Mouse (Mus musculus): ENCODE data around the gene Abcf2. TPM values are rescaled to one million over a fixed set of nuclear protein-coding genes. Genes with fewer than 3 reads are reported as not detected.
A peak's percentile ranks its signal among the peaks of the same experiment; 100 is the strongest.

The Abcf2 gene
- polyA plus RNA-seq (2015; fragmentation: Nextera tagmentation; extraction: Ambion mirVana) = 78.0 and 85.0 TPM in 2 replicates

GRCm38 (mm10) chr5:24577183-24577929 is at the start of gene Abcf2:
TSS of gene Abcf2 (minus strand) at chr5:24577467.
- Histone ChIP-seq H3K36me3 (ENCODE audit: control insufficient read depth, insufficient read depth, low read length) (peaks cover 20% of the 10 kb centered on the region), H3K9me3 (replicated peaks; ENCODE audit: control insufficient read depth, low read length, poor library complexity, severe bottlenecking) (no peaks in the 10 kb centered on the region), H3K4me3 (ENCODE audit: low read depth, low read length) (peak within 1 kb of the TSS; percentile 85), H3K4me2 (ENCODE audit: low read length) (peak within 1 kb of the TSS; percentile 96), H3K27ac (ENCODE audit: low read length) (peak within 1 kb of the TSS; percentile 72), H3K27me3 (ENCODE audit: control insufficient read depth, insufficient read depth, low read depth, low read length) (no peaks in the 10 kb centered on the region), H3K4me1 (ENCODE audit: control insufficient read depth, insufficient read depth, low read length) (peaks cover 14% of the 10 kb centered on the region), H3K9ac (ENCODE audit: low read depth, low read length) (peak within 1 kb of the TSS; percentile 75)
- under 1% methylated on average over 48 of the region's 48 CpGs for WGBS
- ATAC-seq = peak; percentile 98

- H3K36me3 ChIP-seq (ENCODE audit: control insufficient read depth, insufficient read depth, low read length) = no peaks in the 10 kb centered on the region
- H3K4me3 ChIP-seq (ENCODE audit: low read depth, low read length) = peak overlapping the region; percentile 67
- peak overlapping the region; percentile 58 for H3K4me2 ChIP-seq (ENCODE audit: low read length)
- no peaks in the 10 kb centered on the region for H3K27me3 ChIP-seq (ENCODE audit: control insufficient read depth, insufficient read depth, low read depth, low read length)
- no peak overlapping the region for H3K27ac ChIP-seq (ENCODE audit: low read length)
- WGBS = 23% methylated on average over 4 of the region's 4 CpGs
- H3K4me1 ChIP-seq (ENCODE audit: control insufficient read depth, insufficient read depth, low read length) = peaks cover 28% of the 10 kb centered on the region
- ATAC-seq = peak; percentile 7
- no peaks in the 10 kb centered on the region for H3K9me3 ChIP-seq (replicated peaks; ENCODE audit: control insufficient read depth, low read length, poor library complexity, severe bottlenecking)
- H3K9ac ChIP-seq (ENCODE audit: low read depth, low read length) = peak overlapping the region; percentile 81
These were observed 47.5 kb upstream of the Abcf2 start for GRCm38 (mm10) chr5:24624822-24625120.

DNA sequence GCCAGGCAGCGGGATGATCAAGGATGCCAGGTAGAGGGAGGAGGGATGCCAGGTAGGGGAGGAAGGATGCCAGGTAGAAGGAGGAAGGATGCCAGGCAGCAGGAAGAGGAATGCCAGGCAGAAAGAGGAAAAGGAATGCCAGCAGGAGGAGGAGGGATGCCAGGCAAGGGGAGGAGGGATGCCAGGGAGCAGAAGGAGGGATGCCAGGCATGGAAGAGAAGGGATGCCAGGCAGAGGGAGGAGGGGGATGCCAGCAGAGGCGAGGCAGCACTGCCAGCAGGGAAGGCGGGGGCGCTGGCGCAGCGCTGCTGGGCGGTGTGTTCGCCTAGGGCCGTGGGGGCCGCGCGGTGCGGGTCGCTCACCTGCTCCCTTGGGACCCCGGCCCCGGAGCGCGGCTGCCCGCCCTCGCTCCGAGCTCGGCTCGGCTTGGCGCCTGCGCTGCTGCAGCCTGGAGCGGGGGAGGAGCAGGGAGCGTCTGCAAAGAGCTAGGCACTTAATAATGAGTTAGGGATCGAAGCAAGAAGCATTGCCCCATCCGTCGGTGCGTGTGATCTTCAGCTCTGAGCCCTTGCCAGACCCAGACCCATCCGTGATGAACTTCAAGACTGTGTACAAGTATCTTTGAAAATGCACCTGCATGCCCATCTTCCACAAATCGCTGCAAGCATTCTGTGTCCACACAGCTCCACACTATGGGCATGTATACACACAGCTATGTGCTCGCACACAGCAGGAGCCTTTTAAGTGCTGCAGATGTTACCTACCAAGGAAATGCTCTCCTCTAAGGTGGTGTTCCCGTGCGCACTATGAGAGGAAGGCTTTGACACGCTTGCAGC is 46.9 kb upstream of the Abcf2 start, which contains the start of gene Smarcd3:
TSS of gene Smarcd3 (minus strand) at position 426 of the 836 bp plus-strand sequence.
- peaks cover 28% of the 10 kb centered on the region for H3K4me1 ChIP-seq (ENCODE audit: control insufficient read depth, insufficient read depth, low read length)
- peak; percentile 91 for ATAC-seq
- WGBS = 2% methylated on average over 33 of the region's 37 CpGs
- H3K27me3 ChIP-seq (ENCODE audit: control insufficient read depth, insufficient read depth, low read depth, low read length) = no peaks in the 10 kb centered on the region
- peak within 1 kb of the TSS; percentile 81 for H3K9ac ChIP-seq (ENCODE audit: low read depth, low read length)
- H3K4me2 ChIP-seq (ENCODE audit: low read length) = peak within 1 kb of the TSS; percentile 58
- H3K9me3 ChIP-seq (replicated peaks; ENCODE audit: control insufficient read depth, low read length, poor library complexity, severe bottlenecking) = no peaks in the 10 kb centered on the region
- H3K27ac ChIP-seq (ENCODE audit: low read length) = peak within 1 kb of the TSS; percentile 56
- peak within 1 kb of the TSS; percentile 67 for H3K4me3 ChIP-seq (ENCODE audit: low read depth, low read length)
- no peaks in the 10 kb centered on the region for H3K36me3 ChIP-seq (ENCODE audit: control insufficient read depth, insufficient read depth, low read length)

DNA sequence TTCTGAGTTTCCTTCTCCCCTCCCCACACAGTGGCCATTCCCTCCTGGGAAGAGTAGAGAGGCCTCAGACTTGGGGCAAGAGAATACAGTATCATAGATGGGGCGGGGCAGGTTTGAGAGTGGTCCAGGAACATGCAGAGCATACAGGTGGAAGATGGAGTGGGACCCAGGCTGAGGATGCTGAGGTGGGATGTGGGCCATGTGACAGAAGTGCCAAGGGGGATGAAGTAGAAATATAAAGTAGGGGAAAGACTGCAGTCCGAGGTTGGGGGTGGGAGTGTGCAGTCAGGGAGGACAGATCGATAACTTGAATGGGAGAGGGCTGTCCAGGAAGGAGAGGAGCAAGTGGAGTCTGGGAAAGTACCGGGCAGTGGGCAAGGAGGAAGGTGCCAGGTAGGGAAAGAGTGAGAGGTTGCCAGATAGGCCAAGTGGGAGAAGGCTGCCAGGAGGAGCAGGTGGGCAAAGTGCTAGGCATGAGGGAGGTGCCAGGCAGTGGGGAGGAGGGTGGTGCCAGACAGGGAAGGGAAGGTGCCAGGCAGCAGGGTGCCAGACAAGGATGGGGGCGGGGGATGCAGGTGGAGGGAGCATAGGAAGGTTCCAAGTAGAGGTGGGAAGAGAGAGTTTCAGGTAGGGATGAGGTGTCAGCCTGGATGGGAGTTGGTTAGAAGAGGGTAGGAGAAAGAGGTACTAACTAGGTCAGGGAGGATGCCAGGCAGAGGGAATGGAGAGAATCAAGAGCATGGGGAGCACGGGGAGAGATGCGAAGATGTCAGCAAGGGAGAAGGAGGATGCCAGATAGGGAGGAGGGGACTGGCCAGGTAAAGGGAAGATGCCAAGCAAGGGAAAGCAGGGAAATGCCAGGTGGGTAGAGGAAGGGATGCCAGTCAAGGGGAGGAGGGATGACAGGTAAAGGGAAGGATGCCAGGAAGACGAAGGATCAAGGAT is 46.0 kb upstream of the Abcf2 start:
- Histone ChIP-seq H3K9me3 (replicated peaks; ENCODE audit: control insufficient read depth, low read length, poor library complexity, severe bottlenecking) (no peaks in the 10 kb centered on the region), H3K36me3 (ENCODE audit: control insufficient read depth, insufficient read depth, low read length) (no peaks in the 10 kb centered on the region), H3K27ac (ENCODE audit: low read length) (no peak overlapping the region; the same call in 1 of the 2 replicates), H3K4me3 (ENCODE audit: low read depth, low read length) (peak overlapping the region; percentile 67), H3K27me3 (ENCODE audit: control insufficient read depth, insufficient read depth, low read depth, low read length) (no peaks in the 10 kb centered on the region), H3K4me2 (ENCODE audit: low read length) (peak overlapping the region; percentile 58), H3K9ac (ENCODE audit: low read depth, low read length) (peak overlapping the region; percentile 81), H3K4me1 (ENCODE audit: control insufficient read depth, insufficient read depth, low read length) (peaks cover 28% of the 10 kb centered on the region)
- ATAC-seq = peak; percentile 16; the same call in 1 of the 2 replicates
- 38% methylated on average over 8 of the region's 8 CpGs for WGBS

- H3K36me3 ChIP-seq (ENCODE audit: control insufficient read depth, insufficient read depth, low read length) = no peaks in the 10 kb centered on the region
- no peak for ATAC-seq
- H3K4me2 ChIP-seq (ENCODE audit: low read length) = peak overlapping the region; percentile 58; the same call in 1 of the 2 replicates
- no peaks in the 10 kb centered on the region for H3K27me3 ChIP-seq (ENCODE audit: control insufficient read depth, insufficient read depth, low read depth, low read length)
- WGBS = 73% methylated on average over 7 of the region's 7 CpGs
- H3K4me1 ChIP-seq (ENCODE audit: control insufficient read depth, insufficient read depth, low read length) = peaks cover 28% of the 10 kb centered on the region
- H3K27ac ChIP-seq (ENCODE audit: low read length) = no peak overlapping the region
- 0 out of 2 replicates have a peak overlapping the region, but pooled peaks have one; percentile 2 for H3K9ac ChIP-seq (ENCODE audit: low read depth, low read length)
- H3K4me3 ChIP-seq (ENCODE audit: low read depth, low read length) = no peak overlapping the region
- H3K9me3 ChIP-seq (replicated peaks; ENCODE audit: control insufficient read depth, low read length, poor library complexity, severe bottlenecking) = no peaks in the 10 kb centered on the region
These were observed 45.2 kb upstream of the Abcf2 start for GRCm38 (mm10) chr5:24622386-24623040.

DNA sequence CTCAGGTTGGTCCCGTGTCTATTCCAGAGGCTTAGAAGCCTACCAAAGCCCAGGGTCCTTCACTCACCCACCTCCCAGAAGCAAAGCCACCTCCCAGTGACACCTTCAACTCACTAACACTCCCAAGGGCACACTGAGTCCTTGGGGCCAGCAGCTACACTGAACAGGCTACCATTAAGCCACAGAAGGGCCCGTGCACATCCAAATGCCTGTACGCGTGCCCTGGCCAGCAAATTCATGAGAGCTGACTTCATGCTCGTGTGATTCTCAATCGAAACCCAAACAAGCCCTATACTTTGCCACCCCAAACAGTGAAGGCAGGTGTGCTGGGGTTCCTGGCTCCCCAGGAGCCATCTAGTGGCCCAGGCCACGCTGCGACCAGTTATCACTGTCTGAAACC is 43.4 kb upstream of the Abcf2 start:
- Histone ChIP-seq H3K9me3 (replicated peaks; ENCODE audit: control insufficient read depth, low read length, poor library complexity, severe bottlenecking) (no peaks in the 10 kb centered on the region), H3K27ac (ENCODE audit: low read length) (no peak overlapping the region), H3K4me2 (ENCODE audit: low read length) (no peak overlapping the region), H3K4me1 (ENCODE audit: control insufficient read depth, insufficient read depth, low read length) (peaks cover 28% of the 10 kb centered on the region), H3K4me3 (ENCODE audit: low read depth, low read length) (no peak overlapping the region), H3K27me3 (ENCODE audit: control insufficient read depth, insufficient read depth, low read depth, low read length) (no peaks in the 10 kb centered on the region), H3K9ac (ENCODE audit: low read depth, low read length) (no peak overlapping the region), H3K36me3 (ENCODE audit: control insufficient read depth, insufficient read depth, low read length) (no peaks in the 10 kb centered on the region)
- 70% methylated on average over 8 of the region's 8 CpGs for WGBS
- no peak for ATAC-seq

DNA sequence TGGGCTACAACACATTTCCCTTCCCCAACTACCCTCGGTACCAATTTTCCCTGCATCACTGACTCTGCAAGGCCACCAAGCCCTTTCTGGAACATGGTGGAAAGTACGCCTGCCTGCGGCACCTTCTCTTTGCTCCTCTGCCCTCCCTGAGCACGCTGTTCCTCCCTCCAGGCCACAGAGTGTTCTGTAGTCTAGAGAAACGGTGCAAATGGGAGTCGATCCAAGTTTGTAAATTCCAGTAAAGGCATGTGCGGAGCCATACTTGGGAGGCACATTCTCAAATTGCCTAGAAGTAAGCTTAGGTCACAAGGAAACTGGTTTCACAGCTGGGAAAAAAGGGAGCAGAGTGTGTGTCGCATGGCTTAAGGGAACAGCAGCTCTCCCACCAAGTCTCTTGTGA is 42.8 kb upstream of the Abcf2 start:
- no peak overlapping the region for H3K9ac ChIP-seq (ENCODE audit: low read depth, low read length)
- H3K4me2 ChIP-seq (ENCODE audit: low read length) = no peak overlapping the region
- no peak for ATAC-seq
- H3K27ac ChIP-seq (ENCODE audit: low read length) = no peak overlapping the region
- H3K4me3 ChIP-seq (ENCODE audit: low read depth, low read length) = no peak overlapping the region
- WGBS = 76% methylated on average over 8 of the region's 8 CpGs
- H3K36me3 ChIP-seq (ENCODE audit: control insufficient read depth, insufficient read depth, low read length) = no peaks in the 10 kb centered on the region
- H3K27me3 ChIP-seq (ENCODE audit: control insufficient read depth, insufficient read depth, low read depth, low read length) = no peaks in the 10 kb centered on the region
- no peaks in the 10 kb centered on the region for H3K9me3 ChIP-seq (replicated peaks; ENCODE audit: control insufficient read depth, low read length, poor library complexity, severe bottlenecking)
- H3K4me1 ChIP-seq (ENCODE audit: control insufficient read depth, insufficient read depth, low read length) = peaks cover 28% of the 10 kb centered on the region

DNA sequence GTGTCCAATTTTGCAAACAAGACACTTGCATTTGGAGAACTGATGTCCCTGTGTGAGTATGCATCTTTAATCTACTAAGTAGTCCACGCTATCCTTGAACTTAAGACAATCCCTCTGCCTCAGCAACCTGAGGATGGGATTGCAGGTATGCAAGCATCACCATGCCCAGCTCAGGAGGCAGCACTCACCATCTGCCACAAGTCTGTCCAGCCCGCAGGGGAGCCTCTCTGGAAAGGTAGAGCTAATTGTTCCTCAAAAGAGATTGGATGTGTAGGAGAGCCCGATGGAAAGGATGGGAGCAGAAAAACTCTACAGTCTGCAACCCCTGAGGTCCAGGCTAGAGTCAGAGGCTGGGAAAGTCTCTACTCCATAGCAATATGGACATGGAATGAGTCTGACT is 41.7 kb upstream of the Abcf2 start:
- no peak for ATAC-seq
- H3K27ac ChIP-seq (ENCODE audit: low read length) = no peak overlapping the region
- H3K36me3 ChIP-seq (ENCODE audit: control insufficient read depth, insufficient read depth, low read length) = no peaks in the 10 kb centered on the region
- WGBS = 80% methylated on average over 3 of the region's 3 CpGs
- peaks cover 20% of the 10 kb centered on the region for H3K4me1 ChIP-seq (ENCODE audit: control insufficient read depth, insufficient read depth, low read length)
- no peak overlapping the region for H3K9ac ChIP-seq (ENCODE audit: low read depth, low read length)
- H3K4me3 ChIP-seq (ENCODE audit: low read depth, low read length) = no peak overlapping the region
- no peaks in the 10 kb centered on the region for H3K9me3 ChIP-seq (replicated peaks; ENCODE audit: control insufficient read depth, low read length, poor library complexity, severe bottlenecking)
- H3K27me3 ChIP-seq (ENCODE audit: control insufficient read depth, insufficient read depth, low read depth, low read length) = no peaks in the 10 kb centered on the region
- no peak overlapping the region for H3K4me2 ChIP-seq (ENCODE audit: low read length)

Data from midbrain, embryonic 16.5 days (tissue).